Mouse (Mus musculus) ZHBTc4 (cell line): ENCODE measurements at regions not wholly inside any gene's neighbourhood (a gene's known extent, or its start where the extent isn't known, plus 50 kb on each side); places are given as distances from the start of the nearest gene placed in this dataset.

Source experiments
- DNase-seq: peaks from one replicate; pipeline ENCODE4 v3.0.0-alpha.2; 2011; ENCODE audit warnings: low read depth, low spot score

GRCm38 (mm10) chr12:54276978-54277537, 73.4 kb upstream of the Egln3 start:
- DNase-seq = no peak

GRCm38 (mm10) chr12:54273506-54273905, 69.8 kb upstream of the Egln3 start:
- DNase-seq = no peak

- no peak for DNase-seq
Observed at GRCm38 (mm10) chr12:54272696-54273095, 69.0 kb upstream of the Egln3 start.

- no peak for DNase-seq
Observed at GRCm38 (mm10) chr12:54272226-54272625, 68.6 kb upstream of the Egln3 start.

- DNase-seq = no peak
Observed at GRCm38 (mm10) chr12:54265852-54266251, 62.2 kb upstream of the Egln3 start.

GRCm38 (mm10) chr12:54264893-54265835, 61.5 kb upstream of the Egln3 start:
- peak; percentile 38 for DNase-seq

GRCm38 (mm10) chr12:54264418-54264733, 60.7 kb upstream of the Egln3 start:
- DNase-seq = no peak

- peak; percentile 12 for DNase-seq
Observed at GRCm38 (mm10) chr12:54263733-54264417, 60.2 kb upstream of the Egln3 start.

GRCm38 (mm10) chr12:54262236-54263005, 58.8 kb upstream of the Egln3 start:
- no peak for DNase-seq

GRCm38 (mm10) chr12:54261426-54261825, 57.8 kb upstream of the Egln3 start:
- no peak for DNase-seq

GRCm38 (mm10) chr12:54260502-54260901, 56.8 kb upstream of the Egln3 start:
- peak; percentile 12 for DNase-seq

GRCm38 (mm10) chr12:54257776-54258433, 54.2 kb upstream of the Egln3 start:
- no peak for DNase-seq

- DNase-seq = no peak
Observed at GRCm38 (mm10) chr12:54256506-54257128, 53.0 kb upstream of the Egln3 start.
